Mouse (Mus musculus) bone marrow macrophage, adult 2 months (primary cell): ENCODE data around the gene Klf2.

ENCODE experiments used
- CTCF ChIP-seq: IDR thresholded peaks from 2 replicates; pipeline ENCODE4 v1.5.1; 2012; ENCODE audit warnings: low read depth, mild to moderate bottlenecking, low read length, moderate library complexity
- POLR2A ChIP-seq: IDR thresholded peaks from 2 replicates; pipeline ENCODE4 v1.6.1; 2012; ENCODE audit warnings: mild to moderate bottlenecking, low read depth, low read length, borderline replicate concordance

DNA sequence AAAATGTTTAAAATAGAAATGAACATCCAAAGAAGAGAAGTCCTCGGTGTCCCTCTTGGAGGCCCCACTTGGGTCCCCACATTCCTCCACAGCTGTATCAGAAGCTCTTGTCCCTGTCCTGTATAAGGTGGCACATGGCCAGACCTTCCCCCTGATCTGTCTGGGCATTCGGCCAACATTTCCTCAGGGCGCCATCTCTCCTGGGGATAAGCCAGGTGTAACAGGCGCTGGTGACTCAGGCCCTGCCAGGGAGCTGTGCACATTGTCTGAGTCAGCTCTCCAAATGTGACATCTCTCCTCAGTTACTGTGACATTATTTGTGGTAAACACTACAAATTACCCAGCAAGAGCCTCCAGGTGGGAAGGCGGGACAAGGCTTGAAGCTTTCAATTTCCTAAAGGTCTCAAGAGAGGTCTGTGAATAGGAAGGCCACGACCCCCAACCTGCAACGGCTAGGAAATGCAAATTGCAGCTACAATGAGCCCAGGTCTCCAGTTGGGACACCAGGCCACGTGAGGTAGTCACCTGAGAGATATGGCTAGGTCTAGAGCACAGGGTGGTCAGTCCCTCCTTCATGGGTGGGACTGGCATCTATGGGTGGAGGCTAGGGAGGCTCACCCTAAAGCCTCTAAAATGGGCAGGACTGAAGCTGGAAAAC, 7.9 kb upstream of the Klf2 start:
- TF ChIP-seq POLR2A (no peak), CTCF (no peak)
